Mouse (Mus musculus) urinary bladder, postnatal 10 days (tissue): ENCODE data around the gene Cenpo.
A peak's percentile ranks its signal among the peaks of the same experiment; 100 is the strongest.
"Not testable (repeated sequence)": the region's sequence is repeated elsewhere in the genome, so short reads cannot be mapped to it uniquely, and the experiment has no call there.

Experiments
- DNase-seq: peaks from one replicate; pipeline ENCODE4 v3.0.0; 2022; ENCODE audit warnings: low spot score

The Cenpo gene

DNA sequence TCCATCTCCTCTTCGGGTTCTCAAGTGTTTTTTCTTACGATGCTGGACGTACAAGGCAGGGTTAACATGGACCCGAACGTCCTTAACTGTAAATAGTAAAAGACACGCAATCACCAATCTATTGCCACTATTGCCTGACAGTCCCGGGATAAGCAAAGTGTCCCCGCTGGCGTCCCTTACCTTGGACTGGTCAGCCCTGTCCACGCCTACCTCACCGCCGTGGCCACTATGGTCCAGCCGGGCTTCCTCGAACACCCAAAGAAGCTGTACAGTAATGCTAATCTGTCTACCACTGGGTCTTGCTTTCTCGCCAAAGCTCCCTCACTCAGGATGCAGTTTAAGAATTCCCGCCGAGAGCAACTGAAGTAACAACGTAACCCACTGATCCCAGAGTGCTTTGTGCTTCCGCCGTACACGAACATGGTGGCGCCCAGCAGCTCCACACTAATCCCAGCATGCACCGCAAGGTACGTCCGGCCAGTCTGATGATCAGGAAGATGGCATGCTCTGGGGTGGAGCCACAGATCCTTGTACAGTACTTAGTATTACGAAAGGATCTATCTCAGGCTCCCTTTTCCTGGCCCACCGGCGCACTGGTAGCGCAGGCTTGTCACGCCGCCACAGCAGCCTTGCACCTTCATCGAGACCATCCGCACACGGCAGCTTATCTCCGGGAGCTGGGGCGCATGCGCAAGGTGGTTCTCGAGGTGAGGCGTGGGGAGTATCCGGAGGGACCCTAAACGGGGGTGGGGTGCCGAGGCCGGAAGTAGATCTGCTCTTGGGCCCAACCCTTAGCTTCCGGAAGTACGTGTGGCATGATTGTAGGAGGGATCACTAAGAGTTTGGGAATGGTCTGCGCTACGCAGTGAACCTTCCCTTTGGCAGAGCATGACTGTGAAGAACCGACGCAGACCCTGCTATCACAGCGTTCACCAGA lies at the start of gene Cenpo, which contains the start of gene Ptrhd1:
Gene Cenpo, minus strand, starts transcription at position 723 of the 937 bp plus-strand sequence.
Gene Ptrhd1, plus strand, starts transcription at position 456 of the 937 bp plus-strand sequence.
- peak; percentile 67 for DNase-seq

DNA sequence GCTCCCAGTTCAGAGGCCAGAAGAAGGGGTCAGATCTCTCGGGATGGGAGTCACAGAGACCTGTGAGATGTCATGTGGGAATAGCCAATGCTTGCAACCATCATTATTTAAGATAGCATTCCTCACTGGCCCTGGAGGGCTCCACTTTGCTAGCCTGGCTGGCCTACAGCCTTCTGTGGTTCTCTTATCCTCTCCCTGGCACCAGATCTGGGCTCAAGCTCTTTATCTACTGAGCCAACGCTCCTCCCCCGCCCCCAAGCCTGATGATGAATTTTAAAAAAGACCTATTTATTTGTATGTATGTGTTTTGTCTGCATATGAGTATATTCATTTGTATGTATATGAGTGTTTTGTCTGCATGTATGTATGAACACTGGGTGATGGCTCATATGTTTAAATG lies 45.8 kb upstream of the Cenpo start:
- DNase-seq: no peak

DNA sequence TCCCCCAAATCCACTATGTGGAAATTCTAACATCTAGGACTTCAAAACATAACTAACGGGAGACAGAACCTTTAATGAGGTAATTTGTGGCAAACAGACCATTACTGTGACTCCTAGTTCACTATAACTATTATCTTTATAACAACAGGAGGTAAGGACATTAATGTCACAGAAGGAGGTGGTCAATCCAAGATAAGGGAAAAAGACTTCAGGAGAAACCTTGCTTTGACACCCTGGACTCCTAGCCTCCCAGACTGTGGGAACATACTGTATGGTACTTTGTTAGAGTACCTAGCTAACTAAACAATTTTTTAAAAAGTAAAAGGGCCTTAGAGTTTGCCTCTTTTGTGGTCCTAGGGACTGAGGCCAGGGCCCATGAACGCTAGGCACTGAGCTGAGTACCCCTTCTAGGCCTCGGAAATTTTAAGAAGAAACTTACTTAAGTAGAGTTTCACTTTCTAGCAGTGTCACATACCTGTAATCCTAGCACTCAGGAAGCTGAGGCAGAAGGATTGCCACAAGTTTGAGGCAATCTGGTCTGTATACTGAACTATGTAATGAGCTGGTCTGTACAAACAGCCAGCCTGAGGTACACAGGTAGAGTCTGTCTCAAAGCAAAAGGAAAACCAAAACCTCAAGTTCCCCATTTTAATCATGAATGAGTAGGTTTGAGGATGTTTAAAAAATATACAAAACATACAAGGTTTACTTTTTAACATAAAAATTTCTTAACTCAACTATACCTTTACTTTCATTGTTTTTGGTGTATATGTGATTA lies 45.1 kb upstream of the Cenpo start:
- no peak for DNase-seq

DNA sequence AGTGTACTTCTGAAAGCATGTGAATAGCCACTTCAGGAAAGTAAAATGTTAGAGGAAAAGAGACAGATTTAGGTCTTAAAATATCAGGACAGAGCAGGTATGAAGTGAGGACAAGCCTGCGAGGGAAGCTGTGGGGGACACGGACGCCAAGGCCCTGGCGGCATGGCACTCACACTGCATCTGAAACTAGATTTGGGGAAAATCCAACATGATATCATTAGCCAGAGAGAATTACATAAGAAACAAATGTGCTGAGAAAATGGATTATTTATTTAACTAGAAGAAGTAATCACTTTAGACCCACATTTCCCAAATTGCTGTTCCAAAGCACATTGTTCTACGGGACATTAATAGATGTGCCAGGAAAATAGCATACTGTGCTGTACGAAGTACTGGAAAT lies 37.0 kb upstream of the Cenpo start:
- no peak for DNase-seq

DNA sequence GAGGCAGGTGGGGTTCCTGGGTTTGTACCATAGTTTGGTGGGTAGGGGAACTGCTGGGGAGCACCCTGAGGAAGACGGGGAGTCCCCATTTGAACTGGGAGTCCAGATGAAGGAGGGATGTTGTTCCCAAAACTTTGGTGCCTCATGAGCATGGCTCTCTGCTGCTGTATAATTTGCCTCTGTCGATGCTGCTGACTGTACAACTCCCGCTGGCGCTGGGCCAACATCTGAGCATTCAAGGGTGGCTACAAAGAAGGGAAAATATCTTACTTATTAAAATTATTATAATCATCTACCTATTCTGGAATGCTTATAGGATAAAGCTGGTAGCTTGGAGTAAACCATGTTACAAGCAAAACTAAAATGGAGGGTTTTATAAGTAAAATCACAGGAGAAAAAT lies 33.7 kb upstream of the Cenpo start:
- no peak for DNase-seq

DNA sequence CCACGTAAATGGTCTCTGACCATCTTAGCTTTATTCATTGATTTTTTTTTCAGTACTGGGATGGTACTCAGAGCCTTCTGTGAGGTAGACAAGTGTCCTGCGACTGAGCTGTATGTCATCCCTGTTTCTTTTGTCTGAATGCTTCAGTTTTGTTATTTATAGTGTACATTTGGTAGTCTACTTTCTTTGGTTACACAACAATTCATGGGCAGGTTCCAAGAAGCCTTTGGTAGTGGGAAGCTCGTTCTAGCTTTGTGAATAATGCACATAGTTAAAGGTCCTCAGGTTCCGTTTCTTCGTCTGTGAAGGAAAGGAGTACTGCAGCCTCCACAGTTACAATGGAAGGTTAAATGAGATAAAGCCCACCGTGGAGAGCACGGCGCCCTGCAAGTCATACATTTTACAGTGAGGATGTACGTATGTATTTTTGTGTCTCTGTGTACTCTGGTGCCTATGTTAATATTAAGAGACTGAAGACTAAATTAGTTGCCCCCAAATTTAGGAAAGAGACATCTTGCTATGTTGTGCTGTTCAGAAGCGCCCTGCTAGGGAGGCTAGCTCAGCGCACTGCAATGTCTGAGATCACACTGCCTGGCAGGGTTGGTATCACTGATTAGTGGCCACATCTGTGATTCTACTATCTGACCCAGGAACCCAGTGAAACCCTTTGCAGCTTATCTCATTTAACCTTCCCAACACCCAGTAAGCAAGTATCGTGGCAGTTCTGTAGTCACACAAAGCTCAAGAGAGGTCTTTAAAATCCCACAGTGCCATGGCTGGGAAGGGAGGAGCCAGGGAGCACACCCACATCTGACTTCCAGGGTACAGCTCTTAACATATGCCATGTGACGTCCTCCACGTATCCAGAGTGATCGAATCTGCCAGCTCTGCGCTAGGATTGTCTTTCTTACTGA lies 18.9 kb upstream of the Cenpo start:
- no peak for DNase-seq

DNA sequence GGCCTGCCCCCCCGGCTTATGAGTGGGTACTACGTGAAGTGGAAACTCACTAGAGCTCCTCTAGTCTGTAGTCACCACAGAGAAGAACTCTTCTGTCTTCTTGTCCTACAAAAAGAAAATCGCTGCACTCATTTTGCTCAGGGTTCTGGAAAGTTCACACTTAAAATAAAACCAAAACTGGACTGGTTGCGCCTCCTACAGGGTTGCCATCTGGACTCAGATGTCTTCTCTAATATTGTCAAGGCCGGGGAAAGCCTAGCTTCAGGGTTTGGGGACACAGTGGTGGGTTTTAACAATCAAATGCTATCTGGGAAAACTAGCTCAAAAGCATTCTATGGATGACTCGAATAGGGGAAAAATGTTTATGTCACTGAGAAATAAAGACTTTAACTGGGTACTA lies 15.7 kb upstream of the Cenpo start:
- no peak for DNase-seq

DNA sequence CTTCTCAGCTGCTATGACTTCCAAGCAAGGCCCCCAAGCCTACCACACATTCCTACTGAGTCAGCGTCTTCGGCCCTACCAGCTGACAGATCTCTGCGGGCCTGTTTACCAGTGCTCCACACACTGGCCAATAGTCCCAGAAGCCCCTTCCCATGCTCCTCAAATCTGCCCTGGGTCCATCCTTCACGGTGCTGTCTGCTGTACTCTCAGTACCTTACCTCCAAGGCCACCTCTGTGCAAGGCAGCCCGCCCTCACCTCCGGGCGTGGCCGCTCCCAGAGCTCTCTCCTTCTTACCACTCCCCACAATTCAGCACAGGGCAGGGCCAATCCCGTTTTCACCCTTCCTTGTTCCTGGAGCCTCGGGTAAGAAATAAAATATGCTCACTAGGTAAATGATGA lies 11.6 kb upstream of the Cenpo start:
- no peak for DNase-seq

DNA sequence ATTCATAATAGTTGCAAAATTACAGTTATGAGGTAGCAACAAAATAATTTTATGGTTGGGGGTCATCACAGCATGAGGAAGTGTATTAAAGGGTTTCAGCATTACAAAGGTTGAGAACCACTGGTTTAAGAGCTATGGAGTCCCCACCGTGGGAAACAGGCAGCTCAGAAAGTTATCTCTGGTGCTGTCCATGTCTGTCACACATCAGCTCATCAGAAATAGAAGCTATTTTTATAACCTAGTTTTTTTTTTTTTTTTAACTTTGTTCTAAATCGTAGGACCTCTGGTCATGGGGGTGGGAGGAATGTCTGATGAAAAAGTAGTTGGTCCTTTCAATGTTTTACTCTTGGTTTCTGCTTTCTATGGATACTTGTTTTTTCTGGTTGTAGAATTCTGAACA lies 9.7 kb upstream of the Cenpo start:
- DNase-seq: no peak

DNA sequence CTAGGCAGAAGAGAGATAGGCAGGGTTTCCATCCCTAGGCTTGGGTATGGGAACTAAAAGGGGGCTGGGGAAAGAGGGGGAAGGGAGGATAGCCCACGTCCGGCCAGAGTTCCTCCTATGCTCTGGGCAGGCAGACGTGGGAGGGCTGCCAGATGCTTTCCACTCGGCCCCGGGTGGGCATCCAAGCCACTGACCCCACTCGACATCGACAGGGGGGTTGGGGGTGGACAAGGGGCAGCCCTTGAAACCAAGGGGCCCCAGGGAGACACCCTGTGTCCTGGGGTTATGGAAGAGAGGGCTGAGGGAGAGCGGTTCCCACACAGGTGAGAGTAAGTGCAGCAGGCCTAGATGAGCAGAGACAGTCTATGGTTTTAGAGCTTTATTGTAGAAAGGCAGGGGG lies 6.2 kb upstream of the Cenpo start:
- not testable (repeated sequence) for DNase-seq

DNA sequence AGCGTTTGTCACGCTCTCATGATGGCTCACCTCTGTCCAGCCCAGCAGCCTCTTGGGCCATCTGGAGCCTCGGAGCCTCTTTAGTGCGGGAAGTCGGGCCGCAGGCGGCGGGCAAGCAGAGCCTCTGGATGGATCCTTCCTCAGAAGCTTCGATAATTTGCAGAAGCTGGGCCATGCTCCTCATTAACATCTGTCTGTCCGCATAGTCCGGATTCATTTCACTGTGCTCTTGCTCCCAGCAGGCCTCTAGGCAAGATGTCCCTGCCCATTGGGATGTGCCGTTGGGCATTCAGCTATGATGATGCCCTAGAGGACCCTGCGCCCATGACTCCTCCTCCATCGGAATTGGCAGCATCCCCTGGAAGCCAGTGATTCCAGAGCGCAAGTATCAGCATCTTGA lies 3.4 kb upstream of the Cenpo start:
- no peak for DNase-seq

DNA sequence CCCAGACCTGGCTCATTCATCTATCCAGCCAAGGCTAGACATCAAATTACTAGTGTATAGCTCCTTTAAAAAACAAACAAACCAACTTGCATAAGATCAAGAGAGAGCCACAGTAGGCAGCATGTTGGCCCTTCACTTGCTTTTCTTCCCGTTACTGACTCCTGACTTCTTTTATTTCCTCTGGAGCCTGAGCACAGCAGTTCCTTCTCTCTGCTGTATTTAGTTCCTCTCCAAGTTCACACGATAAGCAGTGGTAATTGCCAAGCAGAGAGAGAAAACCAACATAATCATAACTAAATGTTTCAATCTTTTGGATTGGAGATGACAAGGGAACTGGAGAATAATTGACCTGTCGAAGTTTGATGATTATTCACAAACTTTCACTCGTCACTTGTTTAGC lies 1.3 kb downstream of the Cenpo start:
- DNase-seq: no peak

DNA sequence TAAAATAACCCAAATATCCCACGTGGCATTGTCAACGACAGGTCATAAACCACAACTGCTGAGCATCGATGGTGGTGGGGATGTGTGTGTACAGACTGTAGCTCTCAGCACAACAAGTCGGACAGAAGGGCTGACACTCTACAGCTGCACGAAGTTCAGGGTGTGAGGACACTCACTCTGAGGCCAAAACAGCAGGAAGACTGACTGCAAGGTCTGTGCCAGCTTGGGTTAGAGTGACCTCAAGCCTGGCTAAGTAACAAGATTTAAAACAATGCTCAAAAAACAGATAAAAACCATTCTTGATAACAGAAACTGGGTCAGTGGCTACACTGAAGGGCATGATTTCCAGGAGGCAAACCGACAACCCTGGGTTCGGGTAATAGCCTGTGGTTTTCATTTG lies 3.9 kb downstream of the Cenpo start:
- no peak for DNase-seq

DNA sequence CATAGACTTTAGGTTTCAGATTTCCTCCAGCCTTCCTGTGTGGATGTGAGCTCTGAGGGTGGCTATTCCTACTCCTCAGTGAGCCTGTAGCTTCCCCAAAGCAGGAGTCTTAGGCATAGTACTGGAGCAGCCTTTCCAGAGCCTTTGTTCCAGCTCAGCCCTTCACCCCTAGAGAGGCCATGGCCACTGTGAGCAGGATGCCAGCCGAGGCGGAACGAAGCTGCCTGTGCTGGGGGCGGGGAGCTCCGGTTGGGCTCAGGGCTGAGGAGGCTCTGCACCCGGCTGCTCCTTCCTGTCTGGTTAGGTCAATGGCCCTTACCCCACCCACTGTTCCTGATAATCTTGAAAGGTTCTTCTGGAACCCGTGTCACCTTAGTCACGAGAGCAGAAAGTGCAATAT lies 21.2 kb downstream of the Cenpo start:
- DNase-seq: peak; percentile 10

DNA sequence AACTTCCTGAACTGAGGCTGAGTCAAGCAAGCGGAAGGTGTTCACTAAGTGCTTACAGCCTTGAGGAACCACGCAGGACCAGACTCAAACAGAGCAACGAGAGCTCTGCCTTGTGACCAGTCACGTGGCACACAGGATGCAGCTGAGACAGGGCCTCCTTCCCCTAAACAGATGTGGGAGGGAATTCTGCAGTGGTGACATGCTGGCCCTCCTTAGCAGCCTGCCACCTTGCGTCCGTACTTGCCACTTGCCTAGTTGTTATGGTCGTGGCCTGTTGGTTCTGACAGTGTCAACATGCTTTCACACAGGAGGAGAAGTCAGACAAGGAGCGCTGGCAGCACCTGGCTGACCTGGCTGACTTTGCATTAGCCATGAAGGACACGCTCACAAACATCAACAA lies 22.9 kb downstream of the Cenpo start:
- no peak for DNase-seq

DNA sequence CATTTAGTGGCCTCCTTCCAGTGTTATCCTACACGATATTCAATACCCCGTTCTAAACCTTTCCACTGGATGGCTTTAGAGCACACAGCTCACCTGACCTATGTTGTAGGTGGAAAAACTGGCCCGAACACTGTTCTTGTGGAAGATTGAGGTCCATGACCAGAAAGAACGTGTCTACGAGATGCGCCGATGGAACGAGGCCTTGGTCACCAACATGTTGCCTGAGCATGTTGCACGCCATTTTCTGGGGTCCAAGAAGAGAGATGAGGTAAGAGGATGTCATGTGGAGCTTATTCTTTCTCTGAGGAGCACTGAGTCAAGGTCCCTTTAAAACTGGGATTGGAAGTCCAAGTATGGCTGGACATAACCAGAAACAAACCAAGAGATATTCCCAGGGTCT lies 24.9 kb downstream of the Cenpo start:
- no peak for DNase-seq

DNA sequence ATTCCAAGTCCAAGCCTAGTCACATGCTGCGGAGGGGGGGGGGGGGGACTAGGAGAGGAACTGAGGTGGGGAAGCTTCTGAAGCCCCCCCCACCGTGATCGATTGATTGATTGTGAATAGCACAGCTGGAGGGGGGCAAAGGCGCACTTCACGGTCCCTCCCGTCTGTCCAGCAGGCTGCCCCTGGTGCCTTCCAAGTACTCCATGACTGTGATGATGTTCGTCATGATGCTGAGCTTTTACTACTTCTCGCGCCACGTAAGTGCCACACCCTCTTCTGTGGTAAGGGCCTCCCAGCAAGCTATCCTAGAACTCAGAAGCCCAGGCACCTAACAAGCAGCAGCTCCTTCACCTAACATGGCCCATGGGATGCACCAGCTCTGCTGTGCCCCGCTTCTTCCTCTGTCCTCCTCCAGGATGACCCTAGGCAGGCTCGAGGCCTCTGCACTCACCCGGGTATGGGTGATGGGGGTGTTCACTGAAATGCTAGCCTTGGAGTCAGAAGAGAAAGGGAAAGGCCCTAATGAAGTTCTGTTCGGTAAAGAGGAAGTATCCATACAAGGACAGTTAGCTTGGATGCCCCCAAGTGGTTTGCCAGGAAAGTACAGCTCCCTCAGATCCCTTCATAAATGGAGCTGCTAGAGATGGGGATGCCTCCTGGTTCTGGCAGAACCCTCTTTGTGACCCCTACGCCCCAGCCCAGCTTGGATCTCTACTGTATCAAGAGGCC lies 25.5 kb downstream of the Cenpo start:
- DNase-seq: no peak

DNA sequence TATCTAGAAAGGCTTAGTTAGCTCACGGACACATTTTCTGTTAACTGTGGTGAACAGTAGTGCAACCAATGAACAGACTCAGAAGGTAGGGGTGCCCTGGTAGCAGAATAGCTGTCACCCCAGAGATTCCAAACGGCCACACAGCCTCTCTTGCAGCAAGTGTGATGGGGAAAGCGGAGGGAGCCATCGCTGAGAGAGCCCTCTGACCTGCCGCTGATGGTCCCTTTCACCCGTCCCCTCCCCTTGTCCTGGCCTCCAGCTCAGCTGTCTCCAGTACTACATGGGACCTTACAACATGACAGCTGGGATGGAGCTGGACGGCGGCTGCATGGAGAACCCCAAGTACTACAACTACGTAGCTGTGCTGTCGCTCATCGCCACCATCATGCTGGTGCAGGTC lies 28.0 kb downstream of the Cenpo start:
- no peak for DNase-seq

DNA sequence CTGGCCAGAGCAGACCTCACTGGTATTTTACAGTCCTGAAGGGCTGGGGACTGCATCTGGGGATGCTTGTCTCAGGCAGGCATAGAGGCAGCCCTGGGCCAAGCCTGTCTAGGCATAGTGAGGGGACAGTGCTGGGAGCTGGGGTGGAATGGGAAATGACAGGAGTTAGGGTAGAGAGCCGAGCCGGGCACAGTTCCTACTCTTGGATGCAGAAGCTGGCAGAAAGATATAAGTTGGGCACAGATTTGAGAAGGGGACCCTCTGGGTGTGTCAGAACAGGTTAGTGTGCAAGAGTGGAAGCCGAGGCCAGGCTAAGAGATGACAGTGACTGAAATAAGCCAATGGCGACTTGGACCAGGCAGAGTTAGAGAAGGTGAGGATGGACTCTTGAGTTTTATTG lies 31.9 kb downstream of the Cenpo start:
- DNase-seq: no peak

DNA sequence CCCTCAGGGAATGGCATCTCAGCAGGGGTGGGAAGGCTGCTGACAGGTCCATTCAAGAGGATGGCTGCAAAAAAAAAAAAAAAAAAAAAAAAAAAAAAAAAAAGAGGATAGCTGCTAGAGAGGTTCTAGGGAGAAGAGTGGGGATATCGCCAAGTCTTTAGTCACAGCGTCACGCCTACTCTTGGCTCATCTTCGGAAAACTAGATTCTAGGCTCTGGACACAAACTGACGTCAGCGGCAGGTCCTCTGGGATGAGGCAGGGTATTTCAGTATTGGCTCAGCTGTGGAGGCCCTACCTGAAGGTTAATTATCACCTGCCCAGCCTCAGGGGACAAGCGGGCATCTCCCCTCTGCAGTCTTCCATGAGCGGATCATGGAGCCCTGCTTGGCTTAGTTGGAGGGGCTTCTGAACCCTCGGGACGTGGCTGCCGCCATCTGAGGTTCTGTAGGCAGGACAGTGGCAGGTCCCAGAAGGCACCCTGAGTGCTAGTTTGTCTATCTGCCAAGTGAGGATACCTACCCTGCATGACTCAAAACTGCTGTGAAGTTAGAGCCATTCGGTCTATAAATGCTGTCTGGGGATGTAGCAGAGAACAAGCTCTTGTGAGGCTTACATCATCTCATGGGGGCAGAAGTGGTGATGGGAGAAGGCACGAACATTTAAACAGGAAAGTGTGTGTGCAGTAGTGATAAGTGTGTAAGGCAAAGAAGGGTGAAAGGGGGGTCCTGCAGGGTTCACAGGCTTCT lies 32.5 kb downstream of the Cenpo start:
- DNase-seq: no peak

DNA sequence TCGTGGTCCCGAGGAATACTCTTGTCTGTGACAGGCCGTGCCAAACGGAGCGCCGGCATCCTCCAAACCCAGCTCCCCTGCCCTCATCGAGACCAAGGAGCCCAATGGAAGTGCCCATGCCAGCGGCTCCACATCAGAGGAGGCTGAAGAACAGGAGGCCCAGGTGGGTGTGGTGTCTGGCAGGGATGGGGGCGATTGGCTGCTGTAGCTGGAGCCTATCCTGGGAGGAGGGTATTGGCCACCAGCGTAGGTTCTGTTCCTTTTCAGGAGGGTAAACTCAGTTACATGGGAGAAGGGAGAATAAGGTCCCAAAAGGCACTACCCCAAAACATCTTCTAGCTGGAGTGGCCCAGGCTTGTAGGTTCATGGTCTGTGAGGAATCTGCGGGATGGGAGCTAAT lies 34.8 kb downstream of the Cenpo start:
- DNase-seq: no peak
